Mouse (Mus musculus): ENCODE data around the gene Mul1.

- no peak for TF ChIP-seq USF1 (IDR thresholded peaks at IDR 0.05; ENCODE audit: low read depth)
- no peak for TF ChIP-seq CTCF (IDR thresholded peaks at IDR 0.05; ENCODE audit: control insufficient read depth, insufficient read depth, insufficient read length)
- TF ChIP-seq MAX (IDR thresholded peaks at IDR 0.05) = no peak
- TF ChIP-seq MYOD1 (IDR thresholded peaks at IDR 0.05; ENCODE audit: control insufficient read depth, insufficient read length, low read depth) = no peak
- no peak for TF ChIP-seq MYOG (IDR thresholded peaks at IDR 0.05; ENCODE audit: control insufficient read depth, extremely low read depth, insufficient read length)
- no peak for TF ChIP-seq CEBPB (IDR thresholded peaks at IDR 0.05; ENCODE audit: low read depth)
Observed at GRCm38 (mm10) chr4:138460910-138461309, 26.4 kb downstream of the Mul1 start.
